Mouse (Mus musculus) R1 (cell line): ENCODE measurements around the gene Gm3383.
"Not testable (repeated sequence)": the region's sequence is repeated elsewhere in the genome, so short reads cannot be mapped to it uniquely, and the experiment has no call there.

Source experiments
- DNase-seq: peaks from one replicate; pipeline ENCODE4 v3.0.0-alpha.2; 2018; ENCODE audit warnings: low read depth, low spot score

Gm3383 gene

GRCm38 (mm10) chr14:5807882-5808281 lies at the start of gene Gm3383:
Gene Gm3383, minus strand, starts transcription at chr14:5807982.
- DNase-seq = not testable (repeated sequence)

DNA sequence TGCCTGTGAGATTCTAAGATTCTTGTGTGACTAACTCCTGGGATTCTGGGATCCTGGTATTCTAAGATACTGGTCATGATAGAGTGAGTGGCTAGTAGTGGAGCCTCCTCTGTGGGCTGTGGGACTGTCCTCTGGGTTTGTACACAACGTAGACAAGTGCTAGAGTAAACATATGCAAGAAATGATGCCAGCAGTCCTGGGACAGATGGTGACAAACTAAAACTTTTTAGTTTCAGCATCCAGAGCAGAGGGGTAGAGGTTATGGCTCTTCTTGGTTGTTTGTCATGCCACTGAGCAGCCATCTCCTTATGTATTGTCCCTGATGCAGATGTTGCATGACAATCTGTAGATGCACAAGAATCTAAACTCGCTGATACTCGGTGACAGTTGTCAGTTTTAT lies 48.1 kb upstream of the Gm3383 start:
- not testable (repeated sequence) for DNase-seq

DNA sequence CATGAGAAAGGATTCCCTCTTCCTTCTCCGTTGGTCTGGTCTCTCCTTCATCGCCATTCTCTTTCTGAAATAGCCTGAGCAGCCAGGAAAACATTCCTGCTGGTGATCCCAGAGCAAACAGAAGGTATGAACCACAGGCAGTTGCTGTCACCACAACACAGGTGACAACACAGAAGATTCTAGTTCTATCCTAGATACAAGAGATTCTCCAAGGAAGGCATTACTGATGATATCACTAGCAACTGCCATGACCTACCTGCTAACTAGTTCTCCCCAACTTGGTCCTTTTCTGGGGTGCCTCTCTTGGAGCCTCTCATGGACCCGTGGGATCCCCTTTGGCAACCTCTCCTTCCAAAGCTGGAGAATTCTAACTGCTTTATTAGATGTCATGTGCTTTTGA lies 22.4 kb upstream of the Gm3383 start, which contains the start of gene Gm3424:
Gene Gm3424, minus strand, starts transcription at position 101 of the 400 bp plus-strand sequence.
- not testable (repeated sequence) for DNase-seq

- DNase-seq = not testable (repeated sequence)
Measured at GRCm38 (mm10) chr14:5812699-5813356, 5.0 kb upstream of the Gm3383 start.

GRCm38 (mm10) chr14:5741477-5741876 lies 66.3 kb downstream of the Gm3383 start, which contains the start of gene Gm3373:
Gene Gm3373, minus strand, starts transcription at chr14:5741577.
- not testable (repeated sequence) for DNase-seq

GRCm38 (mm10) chr14:5687357-5687756 lies 120.4 kb downstream of the Gm3383 start, which contains the start of gene Gm9603:
Gene Gm9603, minus strand, starts transcription at chr14:5687457.
- DNase-seq = not testable (repeated sequence)

DNA sequence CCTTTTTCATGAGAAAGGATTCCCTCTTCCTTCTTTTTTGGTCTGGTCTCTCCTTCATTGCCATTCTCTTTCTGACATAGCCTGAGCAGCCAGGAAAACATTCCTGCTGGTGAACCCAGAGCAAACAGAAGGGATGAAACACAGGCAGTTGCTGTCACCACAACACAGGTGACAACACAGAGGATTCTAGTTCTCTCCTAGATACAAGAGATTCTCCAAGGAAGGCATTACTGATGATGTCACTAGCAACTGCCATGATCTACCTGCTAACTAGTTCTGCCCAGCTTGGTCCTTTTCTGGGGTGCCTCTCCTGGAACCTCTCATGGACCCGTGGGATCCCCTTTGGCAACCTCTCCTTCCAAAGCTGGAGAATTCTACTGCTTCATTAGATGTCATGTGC lies 174.9 kb downstream of the Gm3383 start, which contains the start of gene Gm8265:
Gene Gm8265, minus strand, starts transcription at position 101 of the 400 bp plus-strand sequence.
- DNase-seq = not testable (repeated sequence)
